ENCODE assay signal across 7 mouse cellular contexts in the genomic region with DNA sequence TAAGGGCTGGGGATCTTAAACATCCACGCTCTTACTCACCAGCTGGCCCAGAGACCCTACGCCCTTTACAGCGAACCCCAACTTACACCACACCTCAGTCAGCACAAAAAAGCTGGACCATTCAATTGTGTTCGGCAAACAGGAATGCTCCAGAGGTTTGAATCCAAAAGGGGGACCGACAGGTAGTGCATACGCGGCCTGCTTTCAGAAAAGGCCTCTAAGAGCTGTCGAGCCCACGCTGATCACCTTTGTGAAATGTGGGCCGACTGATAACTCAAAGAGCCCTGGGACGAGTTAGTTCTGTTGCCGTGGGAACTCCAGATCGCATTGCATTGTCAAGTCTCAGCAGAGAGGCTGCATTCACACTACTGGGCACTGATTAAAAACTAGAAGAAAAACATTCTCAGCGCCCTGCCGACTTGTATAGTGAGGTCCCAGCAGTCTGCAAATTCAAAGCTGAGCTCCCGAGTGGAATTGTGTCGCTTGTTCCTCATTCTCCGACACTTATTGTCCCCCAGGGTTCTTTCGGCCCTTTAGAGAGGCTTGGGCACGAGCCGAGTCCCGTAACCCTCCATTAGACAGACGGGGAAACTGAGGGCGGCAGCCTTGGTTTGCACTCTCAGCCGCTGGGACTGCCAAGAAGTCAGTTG. TPM values are rescaled to one million over a fixed set of nuclear protein-coding genes. Genes with fewer than 3 reads are reported as not detected.
DNase-seq lines count a peak whose midpoint lies in the region; ATAC-seq lines count a peak whose summit lies in the region.

No protein-coding gene starts in this region.

- peak overlapping the region; percentile 97 for H3K27ac ChIP-seq in neural tube, embryonic 11.5 days (ENCODE audit: low read depth, low read length)
- H3K27ac ChIP-seq in limb, embryonic 15.5 days = peak overlapping the region; percentile 96
- peak overlapping the region; percentile 95 for H3K27ac ChIP-seq in stomach, embryonic 14.5 days (ENCODE audit: low read length)

- no peak for DNase-seq in neural tube, embryonic 11.5 days (ENCODE audit: low spot score)
- no peak for DNase-seq in neural tube, embryonic 10.5 days (ENCODE audit: extremely low spot score, low spot score)
- no peak for DNase-seq in MN1 (ENCODE audit: low spot score)
- DNase-seq in testis, postnatal 10 days (ENCODE audit: low spot score) = no peak

- peaks cover 38% of the 10 kb centered on the region for H3K4me1 ChIP-seq in neural tube, embryonic 11.5 days (ENCODE audit: control insufficient read depth, insufficient read depth, low read length)
- peaks cover 34% of the 10 kb centered on the region for H3K4me1 ChIP-seq in limb, embryonic 15.5 days
- peaks cover 24% of the 10 kb centered on the region for H3K4me1 ChIP-seq in stomach, embryonic 14.5 days (ENCODE audit: control insufficient read depth, insufficient read depth, low read length)

- peaks cover 10% of the 10 kb centered on the region for H3K36me3 ChIP-seq in neural tube, embryonic 11.5 days (ENCODE audit: control insufficient read depth, insufficient read depth, low read length)
- H3K36me3 ChIP-seq in limb, embryonic 15.5 days = peaks cover 40% of the 10 kb centered on the region
- H3K36me3 ChIP-seq in stomach, embryonic 14.5 days (ENCODE audit: control insufficient read depth, insufficient read depth, low read length) = peaks cover 27% of the 10 kb centered on the region

- H3K27me3 ChIP-seq in neural tube, embryonic 11.5 days (ENCODE audit: control insufficient read depth, insufficient read depth, low read length) = no peaks in the 10 kb centered on the region
- no peaks in the 10 kb centered on the region for H3K27me3 ChIP-seq in limb, embryonic 15.5 days
- H3K27me3 ChIP-seq in stomach, embryonic 14.5 days (ENCODE audit: control insufficient read depth, insufficient read depth, low read length) = no peaks in the 10 kb centered on the region

- no peaks in the 10 kb centered on the region for H3K9me3 ChIP-seq in neural tube, embryonic 11.5 days (ENCODE audit: control insufficient read depth, low read length)
- no peaks in the 10 kb centered on the region for H3K9me3 ChIP-seq in limb, embryonic 15.5 days
- H3K9me3 ChIP-seq in stomach, embryonic 14.5 days (ENCODE audit: control insufficient read depth, low read depth, low read length) = no peaks in the 10 kb centered on the region

- H3K4me2 ChIP-seq in neural tube, embryonic 11.5 days (ENCODE audit: low read depth) = peak overlapping the region; percentile 70
- peak overlapping the region; percentile 59 for H3K4me2 ChIP-seq in limb, embryonic 15.5 days
- H3K4me2 ChIP-seq in stomach, embryonic 14.5 days (replicated peaks; ENCODE audit: low read depth, low read length) = peak overlapping the region; percentile 80

- WGBS in neural tube, embryonic 11.5 days = 29% methylated on average over 25 of the region's 25 CpGs
- WGBS in limb, embryonic 15.5 days = 24% methylated on average over 25 of the region's 25 CpGs
- WGBS in stomach, embryonic 14.5 days = 16% methylated on average over 25 of the region's 25 CpGs

- H3K9ac ChIP-seq in neural tube, embryonic 11.5 days (ENCODE audit: low read length) = peak overlapping the region; percentile 84
- H3K9ac ChIP-seq in limb, embryonic 15.5 days = peak overlapping the region; percentile 60
- H3K9ac ChIP-seq in stomach, embryonic 14.5 days (replicated peaks; ENCODE audit: low read depth, low read length) = peak overlapping the region; percentile 67

- peak overlapping the region; percentile 81 for H3K4me3 ChIP-seq in neural tube, embryonic 11.5 days (ENCODE audit: low read depth, low read length)
- peak overlapping the region; percentile 77 for H3K4me3 ChIP-seq in limb, embryonic 15.5 days
- peak overlapping the region; percentile 68 for H3K4me3 ChIP-seq in stomach, embryonic 14.5 days (ENCODE audit: low read depth, low read length)

- no peak for ATAC-seq in neural tube, embryonic 11.5 days (ENCODE audit: insufficient read depth, low FRiP score, low TSS enrichment)
- peak; percentile 32; the same call in 1 of the 2 replicates for ATAC-seq in erythroid progenitor cell, adult 5-6 weeks (replicated peaks; ENCODE audit: low FRiP score, poor library complexity, severe bottlenecking)
- ATAC-seq in limb, embryonic 15.5 days (ENCODE audit: insufficient number of reproducible peaks, low FRiP score, low TSS enrichment, low read depth) = no peak
- no peak for ATAC-seq in stomach, embryonic 14.5 days (ENCODE audit: insufficient number of reproducible peaks, insufficient read depth, low FRiP score, low read depth)

RNA-seq across cellular contexts. Expression of gene Armh1, which starts 36.5 kb away (rescaled TPM):
- 0.43 TPM in 1 of 2 replicates, not detected in the other for polyA plus RNA-seq in neural tube, embryonic 11.5 days (2014; fragmentation: Nextera tagmentation; extraction: Ambion mirVana)
- total RNA-seq in erythroid progenitor cell, adult 5-6 weeks (2015; ENCODE audit: low replicate concordance) = not detected in 2 replicates
- total RNA-seq in erythroid progenitor cell, adult 5-6 weeks (2017; ENCODE audit: low replicate concordance) = not detected in 2 replicates
- polyA plus RNA-seq in limb, embryonic 15.5 days (2015; fragmentation: Nextera tagmentation; extraction: Ambion mirVana) = 0.51 and 1.1 TPM in 2 replicates
- polyA plus RNA-seq in stomach, embryonic 14.5 days (2014; fragmentation: Nextera tagmentation; extraction: Ambion mirVana) = 0.30 and 1.3 TPM in 2 replicates

RNA-seq across cellular contexts. Expression of gene Tmem53, which starts 36.7 kb away (rescaled TPM):
- 6.8 and 6.9 TPM in 2 replicates for polyA plus RNA-seq in neural tube, embryonic 11.5 days (2014; fragmentation: Nextera tagmentation; extraction: Ambion mirVana)
- total RNA-seq in erythroid progenitor cell, adult 5-6 weeks (2015; ENCODE audit: low replicate concordance) = 8.4 TPM in 1 of 2 replicates, not detected in the other
- total RNA-seq in erythroid progenitor cell, adult 5-6 weeks (2017; ENCODE audit: low replicate concordance) = 0.39 TPM in 1 of 2 replicates, not detected in the other
- 10.0 and 12.4 TPM in 2 replicates for polyA plus RNA-seq in limb, embryonic 15.5 days (2015; fragmentation: Nextera tagmentation; extraction: Ambion mirVana)
- polyA plus RNA-seq in stomach, embryonic 14.5 days (2014; fragmentation: Nextera tagmentation; extraction: Ambion mirVana) = 18.9 and 19.4 TPM in 2 replicates
